Mouse (Mus musculus): Measurements from ENCODE around the gene Pin4.

- TF ChIP-seq CTCF (IDR thresholded peaks at IDR 0.05; ENCODE audit: control insufficient read depth, insufficient read depth, low read length) (no peak), POLR2A (IDR thresholded peaks at IDR 0.05; ENCODE audit: borderline replicate concordance, control insufficient read depth, low read depth, low read length) (no peak)
These were observed 37.5 kb upstream of the Pin4 start for GRCm38 (mm10) chrX:102081573-102082279.
